Mouse (Mus musculus) liver, embryonic 11.5 days (tissue): ENCODE data around the gene Rabl6. TPM values are rescaled to one million over a fixed set of nuclear protein-coding genes. Genes with fewer than 3 reads are reported as not detected.

Source experiments
- ATAC-seq: fragments of 200-750 bp; cut with Nextera tagmentation; replicated peaks from 2 replicates; pipeline ENCODE4 v1.8.0; 2017; ENCODE audit warnings: moderate number of reproducible peaks, mild to moderate bottlenecking, moderate TSS enrichment, moderate library complexity; ENCODE audit not compliant: low FRiP score
- DNase-seq: peaks from one replicate; pipeline ENCODE4 v3.0.0-alpha.2; 2017; ENCODE audit warnings: low spot score
- H3K27ac ChIP-seq: fragments of 300-500 bp; sonication (generic); 2 replicates; pipeline ENCODE4 v1.5.1; 2014; ENCODE audit warnings: mild to moderate bottlenecking, low read depth, low read length, control low read depth
- H3K27me3 ChIP-seq: fragments of 300-500 bp; sonication (generic); replicated peaks from 2 replicates; pipeline ENCODE4 v1.6.1; 2014; ENCODE audit warnings: low read length, mixed read lengths; ENCODE audit not compliant: control insufficient read depth, insufficient read depth
- H3K36me3 ChIP-seq: fragments of 300-500 bp; sonication (generic); 2 replicates; pipeline ENCODE4 v1.6.1; 2014; ENCODE audit warnings: mild to moderate bottlenecking, low read length, moderate library complexity, mixed read lengths; ENCODE audit not compliant: control insufficient read depth, insufficient read depth
- H3K4me1 ChIP-seq: fragments of 300-500 bp; sonication (generic); replicated peaks from 2 replicates; pipeline ENCODE4 v1.6.1; 2014; ENCODE audit warnings: low read length, mixed read lengths; ENCODE audit not compliant: control insufficient read depth, insufficient read depth
- H3K4me2 ChIP-seq: fragments of 300-500 bp; sonication (generic); 2 replicates; pipeline ENCODE4 v1.6.1; 2014; ENCODE audit warnings: mild to moderate bottlenecking, control low read depth, moderate library complexity
- H3K4me3 ChIP-seq: fragments of 300-500 bp; sonication (generic); 2 replicates; pipeline ENCODE4 v1.5.1; 2014; ENCODE audit warnings: low read depth, low read length, control low read depth
- H3K9ac ChIP-seq: fragments of 300-500 bp; sonication (generic); 2 replicates; pipeline ENCODE4 v1.6.1; 2014; ENCODE audit warnings: low read depth, low read length, control low read depth
- H3K9me3 ChIP-seq: fragments of 300-500 bp; sonication (generic); 2 replicates; pipeline ENCODE4 v1.6.1; 2016; ENCODE audit warnings: low read length, inconsistent platforms, mixed read lengths; ENCODE audit not compliant: control insufficient read depth
- WGBS: fragments of 180-500 bp; shearing (Covaris S2); extraction: QIAGEN DNeasy Blood & Tissue Kit; methylation state at CpG from one replicate; pipeline ENCODE4 v1.1.7; 2014; 5-methylcytosine and 5-hydroxymethylcytosine counted together
- polyA plus RNA-seq: library from polyadenylated mRNA; unstranded; fragments of >200 nt; fragmentation: Nextera tagmentation; extraction: Ambion mirVana; gene quantifications from 2 replicates; pipeline ENCODE4 v1.2.1, GENCODE M21; 2014

The Rabl6 gene
- 59.3 and 67.7 TPM in 2 replicates for polyA plus RNA-seq

DNA sequence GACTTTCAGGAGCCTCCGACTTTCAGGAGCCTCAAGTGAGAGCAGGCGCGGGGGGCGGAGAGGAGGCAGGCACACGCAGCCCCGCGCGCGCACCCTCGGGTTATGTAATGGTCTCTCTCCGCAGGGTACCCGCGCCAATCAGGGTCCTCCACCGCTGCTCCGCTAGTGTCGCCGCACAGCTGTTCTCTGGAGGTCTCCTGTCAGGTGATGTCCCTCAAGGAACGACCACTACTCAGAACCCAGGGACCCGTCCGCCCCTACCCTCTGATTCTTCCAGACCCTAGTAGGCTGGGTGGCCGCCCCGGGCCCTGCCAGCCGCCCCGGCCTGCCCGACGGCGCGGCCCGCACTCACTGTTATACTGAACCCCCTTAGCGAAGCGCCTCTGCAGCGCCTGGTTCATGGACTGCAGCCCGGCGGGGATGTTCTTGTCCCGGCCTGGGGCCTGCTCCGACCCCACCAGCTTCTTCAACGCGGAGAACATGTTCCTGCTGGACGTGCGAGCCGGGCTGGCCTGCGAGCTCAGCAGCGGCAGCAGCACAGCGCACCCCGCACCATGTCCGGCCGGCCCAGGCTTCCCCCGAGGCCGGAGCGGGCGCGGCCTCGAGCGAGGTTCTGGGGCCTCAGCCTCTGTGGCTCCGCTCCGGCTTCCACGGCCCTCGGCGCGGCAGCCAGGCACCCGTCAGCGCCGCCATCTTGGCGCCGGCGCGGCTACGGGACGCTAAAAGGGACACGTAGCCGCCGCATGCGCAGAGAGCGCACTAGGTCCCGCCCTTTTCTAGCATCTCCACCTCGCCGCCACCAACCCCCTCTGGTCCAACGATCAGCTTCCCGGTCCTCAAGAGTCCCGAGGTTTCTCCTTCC lies at the start of gene Rabl6:
TSS of gene Rabl6 (minus strand) at position 761 of the 862 bp plus-strand sequence.
- ATAC-seq (peak; percentile 84), DNase-seq (peak; percentile 88)
- WGBS: under 1% methylated on average over 80 of the region's 80 CpGs
- peaks cover 17% of the 10 kb centered on the region for H3K4me1 ChIP-seq
- H3K9me3 ChIP-seq: no peaks in the 10 kb centered on the region
- peak within 1 kb of the TSS; percentile 90 for H3K9ac ChIP-seq
- H3K36me3 ChIP-seq: no peaks in the 10 kb centered on the region
- H3K4me3 ChIP-seq: peak within 1 kb of the TSS; percentile 77
- H3K4me2 ChIP-seq: peak within 1 kb of the TSS; percentile 78
- H3K27me3 ChIP-seq: peaks cover 8% of the 10 kb centered on the region
- peak within 1 kb of the TSS; percentile 78 for H3K27ac ChIP-seq

GRCm38 (mm10) chr2:25657652-25658051 lies 49.3 kb upstream of the Rabl6 start, which contains the start of gene Lcn5:
Gene Lcn5 (plus strand): TSS chr2:25657952.
- no peaks in the 10 kb centered on the region for H3K9me3 ChIP-seq
- no peak for ATAC-seq
- H3K4me1 ChIP-seq: no peaks in the 10 kb centered on the region
- no peak within 1 kb of the TSS for H3K4me2 ChIP-seq
- H3K27ac ChIP-seq: no peak within 1 kb of the TSS
- 0 out of 2 replicates have a peak, but pooled peaks cover 3% of the 10 kb centered on the region for H3K27me3 ChIP-seq
- no peak within 1 kb of the TSS for H3K4me3 ChIP-seq
- DNase-seq: no peak
- H3K36me3 ChIP-seq: no peaks in the 10 kb centered on the region
- H3K9ac ChIP-seq: no peak within 1 kb of the TSS

GRCm38 (mm10) chr2:25657246-25657645 lies 48.9 kb upstream of the Rabl6 start:
- 82% methylated on average over 4 of the region's 4 CpGs for WGBS
- no peaks in the 10 kb centered on the region for H3K4me1 ChIP-seq
- ATAC-seq: no peak
- H3K27me3 ChIP-seq: 0 out of 2 replicates have a peak, but pooled peaks cover 3% of the 10 kb centered on the region
- H3K27ac ChIP-seq: no peak overlapping the region
- no peak for DNase-seq
- H3K4me3 ChIP-seq: no peak overlapping the region
- no peaks in the 10 kb centered on the region for H3K9me3 ChIP-seq
- H3K4me2 ChIP-seq: no peak overlapping the region
- no peaks in the 10 kb centered on the region for H3K36me3 ChIP-seq
- H3K9ac ChIP-seq: no peak overlapping the region

- WGBS: 83% methylated on average over 4 of the region's 4 CpGs
- Histone ChIP-seq H3K36me3 (no peaks in the 10 kb centered on the region), H3K4me1 (no peaks in the 10 kb centered on the region), H3K9me3 (no peaks in the 10 kb centered on the region), H3K27me3 (0 out of 2 replicates have a peak, but pooled peaks cover 3% of the 10 kb centered on the region), H3K9ac (no peak overlapping the region), H3K27ac (no peak overlapping the region), H3K4me2 (no peak overlapping the region), H3K4me3 (no peak overlapping the region)
- DNase-seq (no peak), ATAC-seq (no peak)
Measured at GRCm38 (mm10) chr2:25656691-25657090, 48.4 kb upstream of the Rabl6 start.

DNA sequence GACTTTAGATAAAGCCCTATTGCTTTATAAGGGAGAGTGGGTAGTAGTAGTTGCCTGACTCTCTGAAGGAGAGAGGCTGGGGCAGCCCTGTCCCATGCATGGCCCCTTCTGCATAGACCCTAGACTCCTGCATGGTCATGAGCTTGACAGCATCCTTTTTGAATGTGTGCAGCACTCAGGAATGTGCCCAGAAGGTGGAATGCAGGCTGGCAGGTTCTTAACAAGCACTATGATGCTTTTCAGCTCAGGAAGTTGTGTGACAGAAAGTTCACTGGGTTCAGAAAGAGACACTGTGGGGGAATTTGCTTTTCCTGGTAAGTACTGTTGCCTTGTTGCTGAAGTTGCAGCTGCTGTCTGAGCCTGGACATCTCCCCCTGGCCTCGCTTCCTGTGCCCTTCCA lies 46.2 kb upstream of the Rabl6 start:
- ATAC-seq: no peak
- no peak overlapping the region for H3K9ac ChIP-seq
- WGBS: 55% methylated on average over 1 of the region's 1 CpGs
- H3K36me3 ChIP-seq: no peaks in the 10 kb centered on the region
- no peak overlapping the region for H3K4me3 ChIP-seq
- 0 out of 2 replicates have a peak, but pooled peaks cover 3% of the 10 kb centered on the region for H3K27me3 ChIP-seq
- H3K27ac ChIP-seq: no peak overlapping the region
- no peaks in the 10 kb centered on the region for H3K4me1 ChIP-seq
- H3K4me2 ChIP-seq: no peak overlapping the region
- DNase-seq: no peak
- no peaks in the 10 kb centered on the region for H3K9me3 ChIP-seq

- Histone ChIP-seq H3K4me1 (no peaks in the 10 kb centered on the region), H3K4me3 (no peak within 1 kb of the TSS), H3K4me2 (no peak within 1 kb of the TSS), H3K9me3 (no peaks in the 10 kb centered on the region), H3K9ac (no peak within 1 kb of the TSS), H3K27ac (no peak within 1 kb of the TSS), H3K36me3 (no peaks in the 10 kb centered on the region), H3K27me3 (0 out of 2 replicates have a peak, but pooled peaks cover 3% of the 10 kb centered on the region)
- 67% methylated on average over 2 of the region's 2 CpGs for WGBS
- no peak for DNase-seq
- no peak for ATAC-seq
Measured at GRCm38 (mm10) chr2:25652902-25653301, 44.6 kb upstream of the Rabl6 start, which contains the start of gene Lcn8. Gene Lcn8 (plus strand): TSS chr2:25653120.

DNA sequence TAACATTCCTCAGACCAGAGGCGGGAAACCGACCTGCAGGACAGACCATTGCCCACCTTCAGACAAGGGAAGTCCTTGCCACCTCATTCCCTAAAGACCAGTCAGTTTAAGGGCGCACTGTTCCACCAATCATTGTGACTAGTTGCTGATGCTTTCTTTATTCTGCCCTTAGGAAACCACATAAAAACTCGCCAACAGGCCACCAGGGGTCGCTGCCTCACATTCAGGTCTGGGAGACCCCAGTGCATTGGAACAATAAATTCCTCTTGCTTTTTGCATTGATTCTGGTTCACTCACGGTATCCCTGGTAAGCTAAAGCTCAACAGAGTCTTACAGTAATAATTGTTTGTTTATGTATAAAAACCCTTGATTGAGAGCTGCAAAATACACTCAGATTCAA lies 31.6 kb upstream of the Rabl6 start:
- Histone ChIP-seq H3K9me3 (no peaks in the 10 kb centered on the region), H3K27me3 (no peaks in the 10 kb centered on the region), H3K27ac (no peak overlapping the region), H3K4me1 (no peaks in the 10 kb centered on the region), H3K9ac (no peak overlapping the region), H3K4me2 (no peak overlapping the region), H3K36me3 (no peaks in the 10 kb centered on the region), H3K4me3 (no peak overlapping the region)
- DNase-seq: no peak
- ATAC-seq: no peak
- WGBS: 17% methylated on average over 6 of the region's 6 CpGs

DNA sequence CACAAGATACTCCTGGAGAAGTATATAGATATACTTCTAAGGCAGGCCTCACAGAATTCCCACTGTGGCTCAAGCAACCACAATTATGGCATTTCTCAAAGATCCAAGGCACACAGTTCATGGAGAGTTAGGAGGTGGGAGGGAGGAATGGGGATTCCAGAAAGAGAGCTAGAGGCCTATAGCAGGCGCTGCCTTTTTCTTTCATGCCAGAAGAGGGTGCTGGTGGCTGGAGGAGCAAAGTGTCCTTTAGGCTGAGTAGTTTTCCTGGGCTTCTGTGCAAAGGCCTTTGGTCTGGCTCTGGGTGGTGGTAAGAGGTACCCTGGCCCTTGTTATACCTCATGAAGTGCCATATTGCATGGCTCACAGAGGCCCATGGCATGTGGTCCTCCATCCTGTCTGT lies 25.7 kb upstream of the Rabl6 start:
- no peak overlapping the region for H3K9ac ChIP-seq
- no peaks in the 10 kb centered on the region for H3K36me3 ChIP-seq
- H3K4me2 ChIP-seq: no peak overlapping the region
- H3K27ac ChIP-seq: no peak overlapping the region
- ATAC-seq (no peak), DNase-seq (no peak)
- no peaks in the 10 kb centered on the region for H3K27me3 ChIP-seq
- 58% methylated on average over 1 of the region's 1 CpGs for WGBS
- no peaks in the 10 kb centered on the region for H3K4me1 ChIP-seq
- H3K9me3 ChIP-seq: no peaks in the 10 kb centered on the region
- H3K4me3 ChIP-seq: no peak overlapping the region

GRCm38 (mm10) chr2:25633616-25634015 lies 25.3 kb upstream of the Rabl6 start:
- no peaks in the 10 kb centered on the region for H3K27me3 ChIP-seq
- H3K36me3 ChIP-seq: no peaks in the 10 kb centered on the region
- H3K4me1 ChIP-seq: no peaks in the 10 kb centered on the region; the same call in 1 of the 2 replicates
- H3K4me3 ChIP-seq: no peak overlapping the region
- H3K9me3 ChIP-seq: no peaks in the 10 kb centered on the region
- DNase-seq (no peak), ATAC-seq (no peak)
- H3K9ac ChIP-seq: no peak overlapping the region
- H3K4me2 ChIP-seq: no peak overlapping the region
- 73% methylated on average over 3 of the region's 3 CpGs for WGBS
- H3K27ac ChIP-seq: no peak overlapping the region
